Mouse (Mus musculus) lung, postnatal 25 days (tissue): ENCODE data around the gene Dlg2.

Experiments
- DNase-seq: peaks from one replicate; pipeline ENCODE4 v3.0.0; 2022; ENCODE audit warnings: low spot score

Dlg2 gene

DNA sequence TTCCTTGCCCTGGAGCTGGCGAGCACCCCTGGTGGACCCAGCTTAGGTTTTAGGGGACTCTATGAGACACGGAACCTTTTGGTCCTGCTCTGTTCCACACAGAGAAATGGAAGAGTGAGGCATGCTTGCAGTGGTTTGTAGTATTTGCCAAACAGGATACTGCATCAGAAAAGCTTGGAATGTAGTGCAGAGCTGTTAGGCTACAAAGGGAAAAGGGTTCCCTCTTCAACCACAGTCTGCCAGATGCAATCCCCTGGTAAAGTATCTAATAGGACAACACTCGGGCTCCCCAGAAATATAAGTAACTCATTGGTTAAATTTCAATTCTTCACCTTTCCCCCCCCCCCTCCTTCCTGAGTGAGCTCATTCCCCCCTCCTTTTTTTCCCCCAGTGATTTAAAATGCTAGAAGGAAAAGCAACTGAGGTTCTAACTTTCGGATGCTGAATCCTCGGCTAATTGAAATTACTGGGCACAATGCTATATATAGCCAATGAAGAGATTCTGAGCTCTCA is 613.9 kb downstream of the Dlg2 start:
- DNase-seq, result no peak

DNA sequence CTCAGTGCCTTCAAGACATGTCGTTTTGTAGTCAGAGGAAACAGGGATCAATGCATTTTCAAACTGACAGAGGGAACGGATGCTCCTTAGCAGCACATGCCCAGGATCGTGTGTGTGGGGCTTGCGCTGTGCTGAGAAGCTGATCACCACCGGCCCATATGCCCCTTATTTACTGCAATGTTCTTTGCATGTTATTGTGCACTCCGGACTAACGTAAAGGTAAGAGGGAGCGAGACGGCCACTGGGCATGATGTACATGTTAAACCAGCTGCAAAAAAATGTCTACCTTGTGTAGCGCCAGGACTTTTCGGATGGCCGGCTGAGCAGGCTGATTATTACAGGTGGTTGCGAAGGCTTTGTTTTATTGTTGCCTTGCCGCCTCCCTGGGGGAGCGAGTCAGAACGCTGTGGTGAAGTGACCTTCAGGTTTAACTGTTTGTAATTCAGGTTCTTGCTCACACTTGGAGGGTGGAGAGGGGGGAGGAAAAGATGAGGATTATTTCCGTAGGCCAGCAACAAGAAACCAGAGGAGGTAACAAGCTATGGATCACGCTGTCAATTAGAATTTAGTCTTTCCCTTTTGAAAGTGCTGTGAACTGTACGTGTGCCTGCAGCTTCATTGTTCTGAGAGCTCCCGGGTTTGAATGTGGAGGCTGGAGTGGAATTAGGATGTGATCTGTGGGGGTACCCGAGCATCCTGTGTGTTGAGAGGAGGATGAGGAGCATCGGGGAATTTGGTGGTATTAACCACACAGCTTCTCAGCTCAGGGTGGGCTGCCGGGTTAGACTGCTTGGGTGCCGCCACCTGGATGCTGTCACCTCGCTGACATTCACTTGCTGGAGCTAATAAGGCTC is 614.6 kb downstream of the Dlg2 start:
- DNase-seq, result no peak

- no peak for DNase-seq
Observed at GRCm38 (mm10) chr7:91096467-91096866, 620.0 kb downstream of the Dlg2 start.

DNA sequence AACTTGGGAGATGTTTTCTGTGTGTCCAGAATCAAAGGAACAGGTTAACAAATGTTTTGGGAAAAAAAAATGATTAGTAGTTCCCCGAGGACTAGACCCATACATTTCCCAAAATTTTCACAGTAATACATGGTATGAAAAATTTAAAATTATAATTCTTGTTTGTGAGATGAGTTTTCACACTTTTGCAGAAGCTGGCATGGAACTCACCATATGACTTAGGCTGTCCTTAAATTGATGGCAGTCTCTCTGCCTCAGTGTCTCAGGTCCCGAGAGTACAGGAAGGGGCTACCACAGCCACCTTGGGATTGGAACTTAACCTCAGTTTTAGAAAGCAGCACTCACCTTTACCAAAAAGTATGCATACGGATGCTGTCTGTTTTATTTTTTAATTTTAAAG is 622.0 kb downstream of the Dlg2 start:
- DNase-seq, result no peak

DNA sequence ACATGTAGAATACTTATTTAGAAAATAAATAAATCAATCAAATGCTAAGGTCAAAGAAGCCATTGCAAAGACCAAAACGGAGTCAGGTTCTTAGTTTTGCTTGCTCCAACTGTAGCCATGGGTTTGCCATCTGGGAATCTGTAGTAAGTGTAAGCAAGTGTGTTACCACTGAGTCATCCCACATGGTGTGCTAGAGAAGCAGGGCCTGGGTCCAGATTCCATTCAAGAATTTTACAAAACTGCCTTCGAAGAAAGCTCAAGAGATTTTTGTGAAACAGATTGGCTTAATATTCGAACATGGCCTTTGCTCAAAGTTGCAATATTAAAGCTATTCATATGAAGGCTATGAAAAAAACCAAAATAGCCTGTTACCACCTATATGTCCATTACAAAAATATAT is 633.1 kb downstream of the Dlg2 start:
- no peak for DNase-seq

GRCm38 (mm10) chr7:91132128-91132527 is 655.7 kb downstream of the Dlg2 start:
- DNase-seq, result no peak

- DNase-seq, result no peak
Observed at GRCm38 (mm10) chr7:91154096-91154495, 677.6 kb downstream of the Dlg2 start.

GRCm38 (mm10) chr7:91159144-91159543 is 682.7 kb downstream of the Dlg2 start:
- DNase-seq, result no peak

GRCm38 (mm10) chr7:91161643-91162175 is 685.2 kb downstream of the Dlg2 start:
- DNase-seq, result no peak

GRCm38 (mm10) chr7:91173560-91173959 is 697.1 kb downstream of the Dlg2 start:
- no peak for DNase-seq

- no peak for DNase-seq
Observed at GRCm38 (mm10) chr7:91188211-91188610, 711.7 kb downstream of the Dlg2 start.

- no peak for DNase-seq
Observed at GRCm38 (mm10) chr7:91199372-91199771, 722.9 kb downstream of the Dlg2 start.

- no peak for DNase-seq
Observed at GRCm38 (mm10) chr7:91208083-91208852, 731.8 kb downstream of the Dlg2 start.

DNA sequence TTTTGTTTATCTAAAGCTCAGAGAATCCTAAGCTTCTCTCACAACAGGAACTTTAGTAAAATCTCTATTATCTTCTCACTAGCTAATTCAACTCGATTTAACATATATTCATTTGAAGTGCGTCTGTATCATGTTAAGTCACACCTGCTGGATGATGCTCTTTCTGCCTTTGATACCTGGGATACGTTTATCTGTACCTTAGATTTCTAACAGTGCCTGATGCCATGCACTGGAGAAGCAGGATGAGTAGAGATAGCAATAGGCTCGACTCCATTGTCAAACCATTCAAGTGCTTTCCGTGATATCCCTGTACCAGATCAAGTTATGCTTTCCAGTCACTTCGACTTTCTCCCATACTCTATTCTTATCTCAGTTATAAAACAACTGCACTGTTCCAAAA is 732.5 kb downstream of the Dlg2 start:
- no peak for DNase-seq

GRCm38 (mm10) chr7:91212236-91212635 is 735.8 kb downstream of the Dlg2 start:
- no peak for DNase-seq

GRCm38 (mm10) chr7:91214921-91215320 is 738.4 kb downstream of the Dlg2 start:
- no peak for DNase-seq

DNA sequence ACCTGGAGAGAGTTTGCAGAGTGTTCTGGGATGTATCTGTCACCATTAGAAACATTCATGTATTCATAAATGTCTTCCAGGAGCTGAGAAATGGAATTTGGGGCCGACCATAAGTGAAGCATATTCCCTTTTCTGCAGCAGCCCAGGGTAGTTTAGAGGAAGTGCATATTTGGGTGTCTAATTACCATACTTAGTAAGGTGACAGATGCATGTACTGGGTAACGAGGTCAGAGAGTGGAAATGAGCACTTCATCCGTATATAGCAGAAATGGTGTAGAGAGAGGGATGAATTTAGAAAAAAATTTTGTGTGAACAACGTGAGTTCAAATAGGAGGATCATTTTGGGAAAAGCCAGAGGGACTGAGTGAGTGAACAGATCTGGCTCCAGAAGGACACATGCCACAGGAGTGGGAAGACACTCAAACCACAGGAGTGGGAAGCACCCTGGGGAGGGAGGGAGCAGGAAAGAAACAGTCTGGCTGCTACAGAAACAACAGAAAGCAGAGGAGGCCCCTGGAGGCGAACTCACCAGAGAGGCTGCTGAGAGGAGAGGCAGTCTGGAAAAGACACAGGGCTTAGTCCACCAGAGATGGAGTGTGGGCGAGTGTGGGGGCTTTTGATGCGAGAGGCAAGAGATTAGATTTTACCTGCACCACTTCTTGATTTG is 742.0 kb downstream of the Dlg2 start:
- no peak for DNase-seq

- DNase-seq, result peak; percentile 24
Observed at GRCm38 (mm10) chr7:91226442-91226841, 750.0 kb downstream of the Dlg2 start.

DNA sequence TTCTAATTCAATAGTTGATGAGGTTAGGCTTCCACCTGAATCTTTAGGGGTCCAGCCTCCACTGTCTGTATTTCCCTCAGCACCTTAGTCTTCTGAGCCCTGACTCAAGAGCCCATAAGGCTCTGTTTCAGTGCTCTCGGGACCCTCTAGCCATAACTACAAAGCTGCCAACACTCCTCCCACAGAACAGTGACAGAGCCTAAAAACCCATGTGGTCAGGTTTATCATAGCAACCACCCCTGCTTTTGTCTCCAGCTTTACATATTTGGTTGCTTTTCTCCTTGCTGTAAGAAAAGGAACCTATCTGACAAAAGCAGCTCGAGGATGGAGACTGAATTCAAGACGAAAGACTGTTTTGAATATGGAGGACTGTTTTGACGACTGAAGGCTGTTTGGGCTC is 765.2 kb downstream of the Dlg2 start:
- no peak for DNase-seq

- no peak for DNase-seq
Observed at GRCm38 (mm10) chr7:91261672-91262030, 785.2 kb downstream of the Dlg2 start.

- DNase-seq, result no peak
Observed at GRCm38 (mm10) chr7:91262031-91262951, 785.8 kb downstream of the Dlg2 start.
